Mouse (Mus musculus): ENCODE results near the gene Gm28372. TPM values are rescaled to one million over a fixed set of nuclear protein-coding genes. Genes with fewer than 3 reads are reported as not detected.

The Gm28372 gene
- polyA plus RNA-seq (2014; fragmentation: Illumina TruSeq; extraction: RNeasy Lipid Tissue Mini Kit (QIAGEN cat#74804); ENCODE audit: low read depth, low replicate concordance): 6.7 TPM

DNA sequence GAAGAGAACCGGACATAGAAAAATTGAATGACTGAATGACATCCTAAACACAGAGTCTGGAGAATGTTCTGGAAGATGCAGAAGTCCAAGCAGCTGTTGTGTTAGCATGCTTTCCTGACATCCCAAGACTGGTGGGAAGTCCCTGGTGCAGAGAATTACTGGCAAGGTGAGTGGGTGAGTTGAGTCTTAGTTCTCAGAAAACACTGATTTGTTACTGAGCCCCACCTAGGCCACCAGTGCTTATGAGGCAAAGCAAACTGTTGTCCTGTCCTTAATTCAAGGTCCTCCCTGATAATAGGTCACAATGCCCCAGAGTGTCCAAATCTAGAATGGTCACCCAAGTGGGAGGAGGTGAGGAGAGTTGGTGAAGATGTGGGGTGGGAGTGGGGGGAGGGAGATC, at the start of gene Gm28372, which contains the start of gene 1700020A23Rik:
Gene Gm28372, plus strand, starts transcription at position 301 of the 400 bp plus-strand sequence.
Gene 1700020A23Rik, plus strand, starts transcription at position 321 of the 400 bp plus-strand sequence.

DNA sequence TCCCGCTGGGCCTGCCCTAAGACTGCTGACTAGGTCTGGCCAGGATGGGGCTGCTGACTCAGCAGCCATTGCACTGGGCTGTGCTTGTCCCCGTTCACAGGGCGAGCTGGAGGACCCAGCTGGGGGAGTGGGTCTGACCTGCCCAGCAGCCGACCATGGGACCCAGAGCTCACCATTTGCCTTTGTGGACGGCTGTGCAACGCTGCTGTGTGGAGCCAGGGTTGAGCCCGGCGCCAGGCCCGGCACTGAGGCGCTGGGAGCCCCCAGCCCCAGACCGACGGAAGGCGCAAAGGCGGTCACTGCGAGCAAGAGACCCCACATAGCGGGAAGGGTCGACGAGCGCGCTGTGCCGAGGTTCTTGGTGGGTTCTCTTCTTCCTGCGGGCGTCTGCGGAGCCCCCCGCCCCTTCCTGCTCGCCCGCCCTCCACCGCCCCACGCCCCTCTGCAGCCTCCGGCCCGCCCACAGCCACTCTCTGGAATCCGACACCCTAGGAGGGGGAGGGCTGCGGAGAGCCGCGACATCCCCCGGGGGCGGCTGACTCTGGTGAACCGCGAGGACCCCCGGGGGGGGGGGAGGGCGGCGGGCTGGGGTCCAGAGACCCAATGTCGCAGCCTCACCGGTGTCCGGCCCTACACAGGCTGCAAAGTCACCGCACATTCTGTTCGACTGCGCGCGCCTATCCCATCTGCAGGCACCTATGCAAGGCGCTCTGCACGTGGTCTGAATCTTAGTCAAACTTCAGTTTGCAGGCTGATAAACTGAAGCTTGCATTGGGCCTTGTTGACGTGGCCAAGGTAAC, 7.7 kb upstream of the Gm28372 start, which contains the start of gene Cpxm1:
Gene Cpxm1, minus strand, starts transcription at position 389 of the 800 bp plus-strand sequence.

GRCm38 (mm10) chr2:130406178-130406577, 1.1 kb downstream of the Gm28372 start, which contains the start of gene Tmem239:
Gene Tmem239 (plus strand): TSS chr2:130406478.

GRCm38 (mm10) chr2:130424126-130424853, 19.3 kb downstream of the Gm28372 start, which contains the start of the genes Vps16 and Pced1a:
Gene Vps16 (plus strand): TSS chr2:130424339.
Gene Pced1a (minus strand): TSS chr2:130424701.

DNA sequence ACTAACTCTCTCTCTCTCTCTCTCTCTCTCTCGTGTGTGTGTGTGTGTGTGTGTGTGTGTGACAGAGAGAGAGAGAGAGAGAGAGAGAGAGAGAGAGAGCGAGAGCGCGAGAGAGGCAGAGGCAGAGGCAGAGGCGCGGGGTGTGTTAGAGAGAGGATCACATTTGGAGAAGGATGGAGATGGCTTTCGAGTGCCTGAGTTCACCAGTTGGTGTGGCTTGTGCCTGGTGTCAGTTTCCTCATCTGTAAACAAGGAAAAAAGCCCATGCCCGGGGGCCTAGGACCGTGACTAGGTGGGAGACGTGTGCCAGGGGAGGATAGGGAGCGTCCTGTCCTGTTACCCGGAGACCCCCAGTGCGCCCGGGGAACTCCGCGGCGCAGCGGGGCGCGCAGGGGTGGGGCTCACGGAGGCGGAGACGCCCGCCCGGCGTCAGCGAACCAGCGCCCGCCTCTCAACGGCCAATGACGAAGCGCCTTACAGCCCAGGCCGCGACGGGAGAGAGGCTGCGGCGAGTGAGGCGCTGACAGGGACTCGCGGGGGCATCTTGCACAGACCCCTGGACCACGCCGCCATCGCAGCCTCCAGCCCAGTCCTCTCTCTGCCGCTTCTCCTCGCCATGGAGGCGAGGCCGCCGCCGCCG, 44.9 kb downstream of the Gm28372 start, which contains the start of gene Ptpra:
Gene Ptpra, plus strand, starts transcription at position 485 of the 640 bp plus-strand sequence.

Other genes starting within 250 kb of the Gm28372 start
- 13.2 TPM for gene Snrpb, start 225.8 kb upstream of the Gm28372 start, polyA plus RNA-seq (2014; fragmentation: Illumina TruSeq; extraction: RNeasy Lipid Tissue Mini Kit (QIAGEN cat#74804); ENCODE audit: low read depth, low replicate concordance)
- gene Tmc2, start 210.0 kb upstream of the Gm28372 start, polyA plus RNA-seq (2014; fragmentation: Illumina TruSeq; extraction: RNeasy Lipid Tissue Mini Kit (QIAGEN cat#74804); ENCODE audit: low read depth, low replicate concordance): 0.18 TPM
- gene Nop56, start 130.8 kb upstream of the Gm28372 start, polyA plus RNA-seq (2014; fragmentation: Illumina TruSeq; extraction: RNeasy Lipid Tissue Mini Kit (QIAGEN cat#74804); ENCODE audit: low read depth, low replicate concordance): 28.7 TPM
- 59.1 TPM for gene Idh3b, start 120.7 kb upstream of the Gm28372 start, polyA plus RNA-seq (2014; fragmentation: Illumina TruSeq; extraction: RNeasy Lipid Tissue Mini Kit (QIAGEN cat#74804); ENCODE audit: low read depth, low replicate concordance)
- 0.10 TPM for gene Ebf4, start 110.1 kb upstream of the Gm28372 start, polyA plus RNA-seq (2014; fragmentation: Illumina TruSeq; extraction: RNeasy Lipid Tissue Mini Kit (QIAGEN cat#74804); ENCODE audit: low read depth, low replicate concordance)
- 3.3 TPM for gene Cpxm1, start 7.7 kb upstream of the Gm28372 start, polyA plus RNA-seq (2014; fragmentation: Illumina TruSeq; extraction: RNeasy Lipid Tissue Mini Kit (QIAGEN cat#74804); ENCODE audit: low read depth, low replicate concordance)
- 9.1 TPM for gene 1700020A23Rik, start within 50 bp of the Gm28372 start, polyA plus RNA-seq (2014; fragmentation: Illumina TruSeq; extraction: RNeasy Lipid Tissue Mini Kit (QIAGEN cat#74804); ENCODE audit: low read depth, low replicate concordance)
- not detected for gene Tmem239, start 1.2 kb downstream of the Gm28372 start, polyA plus RNA-seq (2014; fragmentation: Illumina TruSeq; extraction: RNeasy Lipid Tissue Mini Kit (QIAGEN cat#74804); ENCODE audit: low read depth, low replicate concordance)
- gene Vps16, start 19.1 kb downstream of the Gm28372 start, polyA plus RNA-seq (2014; fragmentation: Illumina TruSeq; extraction: RNeasy Lipid Tissue Mini Kit (QIAGEN cat#74804); ENCODE audit: low read depth, low replicate concordance): 16.8 TPM
- gene Pced1a, start 19.5 kb downstream of the Gm28372 start, polyA plus RNA-seq (2014; fragmentation: Illumina TruSeq; extraction: RNeasy Lipid Tissue Mini Kit (QIAGEN cat#74804); ENCODE audit: low read depth, low replicate concordance): 8.1 TPM
- gene Ptpra, start 45.0 kb downstream of the Gm28372 start, polyA plus RNA-seq (2014; fragmentation: Illumina TruSeq; extraction: RNeasy Lipid Tissue Mini Kit (QIAGEN cat#74804); ENCODE audit: low read depth, low replicate concordance): 33.4 TPM
- 1.1 TPM for gene Mrps26, start 158.5 kb downstream of the Gm28372 start, polyA plus RNA-seq (2014; fragmentation: Illumina TruSeq; extraction: RNeasy Lipid Tissue Mini Kit (QIAGEN cat#74804); ENCODE audit: low read depth, low replicate concordance)
- gene Oxt, start 170.9 kb downstream of the Gm28372 start, polyA plus RNA-seq (2014; fragmentation: Illumina TruSeq; extraction: RNeasy Lipid Tissue Mini Kit (QIAGEN cat#74804); ENCODE audit: low read depth, low replicate concordance): not detected
- gene Avp, start 177.3 kb downstream of the Gm28372 start, polyA plus RNA-seq (2014; fragmentation: Illumina TruSeq; extraction: RNeasy Lipid Tissue Mini Kit (QIAGEN cat#74804); ENCODE audit: low read depth, low replicate concordance): not detected
- 7.6 TPM for gene Fastkd5, start 224.8 kb downstream of the Gm28372 start, polyA plus RNA-seq (2014; fragmentation: Illumina TruSeq; extraction: RNeasy Lipid Tissue Mini Kit (QIAGEN cat#74804); ENCODE audit: low read depth, low replicate concordance)
- 7.4 TPM for gene Ubox5, start 224.8 kb downstream of the Gm28372 start, polyA plus RNA-seq (2014; fragmentation: Illumina TruSeq; extraction: RNeasy Lipid Tissue Mini Kit (QIAGEN cat#74804); ENCODE audit: low read depth, low replicate concordance)
- 0.46 TPM for gene Lzts3, start 237.6 kb downstream of the Gm28372 start, polyA plus RNA-seq (2014; fragmentation: Illumina TruSeq; extraction: RNeasy Lipid Tissue Mini Kit (QIAGEN cat#74804); ENCODE audit: low read depth, low replicate concordance)

Data from testis, adult 10 weeks (tissue).